Mouse (Mus musculus): ENCODE data around the gene Cacna1s.

DNA sequence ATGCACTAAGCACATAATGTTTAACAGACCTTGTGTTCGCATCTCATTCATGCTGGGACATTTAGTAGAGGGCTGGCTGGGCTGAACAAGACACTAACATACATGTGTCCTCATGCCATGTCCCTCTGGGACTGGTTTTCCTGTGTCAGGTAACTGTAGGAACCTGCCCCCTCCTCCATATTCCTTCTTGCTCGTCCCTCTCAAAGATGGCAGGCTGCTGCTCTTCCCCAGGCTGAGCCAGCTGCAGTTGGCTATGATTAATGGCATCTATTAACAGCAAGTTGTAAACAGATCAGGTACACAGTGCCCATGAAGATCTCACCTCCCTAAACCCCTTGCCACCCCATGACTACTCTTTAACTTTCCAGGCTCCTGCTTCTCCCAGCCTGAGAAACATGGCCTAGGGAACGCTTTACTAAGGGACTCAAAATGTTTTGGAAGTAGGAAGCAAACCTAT is 46.2 kb upstream of the Cacna1s start, which contains the start of gene Igfn1:
- TF ChIP-seq CTCF (IDR thresholded peaks at IDR 0.05; ENCODE audit: low read depth, low read length), result no peak
- TF ChIP-seq POLR2A (IDR thresholded peaks at IDR 0.05; ENCODE audit: borderline replicate concordance, low read depth, low read length), result no peak
